Mouse (Mus musculus) bone marrow macrophage, adult 2 months (primary cell): ENCODE measurements around the gene Tpcn2. TPM values are rescaled to one million over a fixed set of nuclear protein-coding genes. Genes with fewer than 3 reads are reported as not detected.

Source experiments
- H3K27ac ChIP-seq: 2 replicates; pipeline ENCODE4 v1.5.1; 2012; ENCODE audit warnings: low read depth, low read length; ENCODE audit not compliant: insufficient read depth
- H3K4me1 ChIP-seq: 2 replicates; pipeline ENCODE4 v1.6.1; 2012; ENCODE audit warnings: low read length; ENCODE audit not compliant: control insufficient read depth, insufficient read depth
- H3K4me3 ChIP-seq: 2 replicates; pipeline ENCODE4 v1.5.1; 2012; ENCODE audit warnings: mild to moderate bottlenecking, low read length, moderate library complexity; ENCODE audit not compliant: insufficient read depth
- CTCF ChIP-seq: IDR thresholded peaks from 2 replicates; pipeline ENCODE4 v1.5.1; 2012; ENCODE audit warnings: low read depth, mild to moderate bottlenecking, low read length, moderate library complexity
- POLR2A ChIP-seq: IDR thresholded peaks from 2 replicates; pipeline ENCODE4 v1.6.1; 2012; ENCODE audit warnings: mild to moderate bottlenecking, low read depth, low read length, borderline replicate concordance
- polyA plus RNA-seq: library from polyadenylated mRNA; stranded (reverse); fragments of >200 nt; gene quantifications from 2 replicates; pipeline ENCODE4 v1.2.4, GENCODE M21; 2012; ENCODE audit not compliant: missing spikeins, insufficient read depth, insufficient read length

Gene Tpcn2
- polyA plus RNA-seq, 1 experiment, result 51.0 TPM

DNA sequence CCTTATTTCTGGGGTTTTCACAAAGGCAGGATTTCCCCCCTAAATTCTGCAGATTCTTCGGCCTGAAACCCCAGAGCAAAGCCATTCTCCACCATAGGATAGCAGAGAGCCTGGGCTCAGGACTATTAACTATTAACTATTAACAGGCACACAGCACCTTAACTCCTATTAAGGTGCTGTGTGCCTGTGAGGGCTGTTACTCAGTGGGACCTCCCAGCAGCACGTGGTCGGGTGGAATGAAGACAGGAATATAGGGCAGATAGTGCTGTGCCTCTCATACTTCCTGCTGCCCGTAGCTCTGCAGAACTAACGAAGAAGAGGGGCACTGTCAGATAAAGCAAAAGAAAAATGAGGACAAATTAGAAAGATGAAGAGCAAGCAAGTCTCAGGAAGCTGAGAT lies 26.7 kb upstream of the Tpcn2 start:
- no peak overlapping the region for H3K27ac ChIP-seq
- TF ChIP-seq POLR2A (no peak), CTCF (no peak)
- H3K4me1 ChIP-seq, result no peaks in the 10 kb centered on the region
- no peak overlapping the region for H3K4me3 ChIP-seq

DNA sequence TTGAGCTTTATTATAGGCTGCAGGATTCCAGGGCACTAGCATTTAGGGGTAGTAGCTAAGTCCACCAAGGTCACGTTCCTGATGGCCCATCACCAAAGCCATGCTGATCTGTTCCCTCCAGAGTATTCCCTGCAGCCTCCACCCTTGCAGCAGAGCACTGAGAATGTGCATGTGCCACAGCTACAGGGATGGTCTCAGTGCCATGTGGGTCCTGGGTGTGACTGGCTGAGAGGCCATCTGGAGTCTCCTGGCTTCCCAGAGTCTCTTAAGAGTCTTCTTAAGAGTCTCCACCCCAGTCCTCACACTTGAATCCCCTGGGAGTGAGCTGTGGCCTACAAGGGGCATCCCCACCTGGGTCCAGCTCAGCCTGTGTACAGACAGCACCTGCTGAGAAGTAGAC lies 26.1 kb upstream of the Tpcn2 start:
- no peak overlapping the region for H3K4me3 ChIP-seq
- H3K4me1 ChIP-seq, result no peaks in the 10 kb centered on the region
- no peak overlapping the region for H3K27ac ChIP-seq
- TF ChIP-seq CTCF, result no peak
- TF ChIP-seq POLR2A, result no peak

DNA sequence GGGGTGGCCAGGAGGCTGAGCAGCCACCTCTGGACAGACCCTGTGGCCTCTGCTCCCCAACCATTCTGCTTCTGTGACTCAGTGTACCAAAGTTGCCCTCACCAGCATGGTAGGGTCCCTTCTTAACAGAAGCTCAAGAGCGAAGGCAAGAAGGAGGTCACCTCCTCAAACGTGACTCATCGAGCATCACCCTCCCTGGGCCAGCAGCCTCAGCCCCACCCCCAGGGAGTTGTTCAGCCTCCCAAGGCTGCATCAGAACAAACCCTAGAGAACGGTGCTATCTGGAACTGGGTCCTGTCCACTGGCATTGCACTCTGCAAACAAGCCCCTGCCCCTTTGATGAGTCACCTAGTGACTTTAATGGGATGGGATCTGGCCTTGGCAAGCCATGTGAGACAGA lies 25.1 kb upstream of the Tpcn2 start:
- H3K27ac ChIP-seq, result no peak overlapping the region
- no peaks in the 10 kb centered on the region for H3K4me1 ChIP-seq
- TF ChIP-seq CTCF (no peak), POLR2A (no peak)
- H3K4me3 ChIP-seq, result no peak overlapping the region

DNA sequence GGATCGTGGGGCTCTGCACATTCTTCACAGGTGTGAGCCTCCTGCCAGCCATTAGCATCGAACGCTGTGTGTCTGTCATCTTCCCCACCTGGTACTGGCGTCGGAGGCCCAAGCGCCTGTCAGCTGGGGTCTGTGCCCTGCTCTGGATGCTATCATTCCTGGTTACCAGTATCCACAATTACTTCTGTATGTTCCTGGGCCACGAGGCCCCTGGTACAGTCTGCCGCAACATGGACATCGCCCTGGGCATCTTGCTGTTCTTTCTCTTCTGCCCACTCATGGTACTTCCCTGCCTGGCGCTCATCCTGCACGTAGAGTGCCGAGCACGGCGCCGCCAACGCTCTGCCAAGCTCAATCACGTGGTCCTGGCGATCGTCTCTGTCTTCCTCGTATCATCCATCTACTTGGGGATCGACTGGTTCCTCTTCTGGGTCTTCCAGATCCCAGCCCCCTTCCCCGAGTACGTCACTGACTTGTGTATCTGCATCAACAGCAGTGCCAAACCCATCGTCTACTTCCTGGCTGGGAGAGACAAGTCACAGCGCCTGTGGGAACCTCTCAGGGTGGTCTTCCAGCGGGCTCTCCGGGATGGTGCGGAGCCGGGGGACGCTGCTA lies 24.4 kb upstream of the Tpcn2 start:
- Histone ChIP-seq H3K4me3 (no peak overlapping the region), H3K4me1 (no peaks in the 10 kb centered on the region), H3K27ac (no peak overlapping the region)
- TF ChIP-seq CTCF (no peak), POLR2A (no peak)

DNA sequence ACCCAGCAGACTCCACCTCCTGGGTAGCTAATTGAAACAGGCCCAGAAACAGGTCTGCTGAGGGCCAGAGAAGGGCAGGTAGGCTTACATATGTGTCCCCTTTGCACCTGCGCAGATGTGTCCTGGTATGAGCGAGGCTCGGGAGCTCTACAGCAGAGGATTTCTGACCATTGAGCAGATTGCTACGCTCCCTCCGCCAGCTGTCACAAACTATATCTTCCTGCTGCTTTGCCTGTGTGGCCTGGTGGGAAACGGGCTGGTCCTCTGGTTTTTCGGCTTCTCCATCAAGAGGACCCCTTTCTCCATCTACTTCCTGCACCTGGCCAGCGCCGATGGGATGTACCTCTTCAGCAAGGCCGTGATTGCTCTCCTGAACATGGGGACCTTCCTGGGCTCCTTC lies 23.8 kb upstream of the Tpcn2 start:
- Histone ChIP-seq H3K27ac (no peak overlapping the region), H3K4me1 (no peaks in the 10 kb centered on the region), H3K4me3 (no peak overlapping the region)
- TF ChIP-seq CTCF (no peak), POLR2A (no peak)

DNA sequence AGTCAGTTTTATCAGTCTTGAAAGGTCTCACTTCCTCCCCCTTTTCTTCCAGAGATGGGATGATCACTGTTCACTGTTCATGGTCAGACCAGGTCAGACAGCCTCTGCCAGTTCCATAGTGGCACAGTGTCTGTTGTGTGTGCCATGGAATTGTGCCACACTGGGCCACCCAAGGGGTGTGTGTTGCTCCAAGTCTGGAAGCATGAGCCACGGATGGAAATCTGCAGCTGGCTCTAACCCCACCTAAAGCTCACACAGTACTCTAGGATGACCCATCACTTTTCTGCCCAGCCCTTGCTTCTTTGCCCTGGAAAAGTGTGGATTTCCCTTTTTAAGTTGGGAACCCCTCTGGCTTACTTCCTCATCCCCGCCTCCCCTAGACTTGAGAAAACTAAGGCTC lies 20.3 kb upstream of the Tpcn2 start:
- no peak overlapping the region for H3K27ac ChIP-seq
- TF ChIP-seq POLR2A (no peak), CTCF (no peak)

DNA sequence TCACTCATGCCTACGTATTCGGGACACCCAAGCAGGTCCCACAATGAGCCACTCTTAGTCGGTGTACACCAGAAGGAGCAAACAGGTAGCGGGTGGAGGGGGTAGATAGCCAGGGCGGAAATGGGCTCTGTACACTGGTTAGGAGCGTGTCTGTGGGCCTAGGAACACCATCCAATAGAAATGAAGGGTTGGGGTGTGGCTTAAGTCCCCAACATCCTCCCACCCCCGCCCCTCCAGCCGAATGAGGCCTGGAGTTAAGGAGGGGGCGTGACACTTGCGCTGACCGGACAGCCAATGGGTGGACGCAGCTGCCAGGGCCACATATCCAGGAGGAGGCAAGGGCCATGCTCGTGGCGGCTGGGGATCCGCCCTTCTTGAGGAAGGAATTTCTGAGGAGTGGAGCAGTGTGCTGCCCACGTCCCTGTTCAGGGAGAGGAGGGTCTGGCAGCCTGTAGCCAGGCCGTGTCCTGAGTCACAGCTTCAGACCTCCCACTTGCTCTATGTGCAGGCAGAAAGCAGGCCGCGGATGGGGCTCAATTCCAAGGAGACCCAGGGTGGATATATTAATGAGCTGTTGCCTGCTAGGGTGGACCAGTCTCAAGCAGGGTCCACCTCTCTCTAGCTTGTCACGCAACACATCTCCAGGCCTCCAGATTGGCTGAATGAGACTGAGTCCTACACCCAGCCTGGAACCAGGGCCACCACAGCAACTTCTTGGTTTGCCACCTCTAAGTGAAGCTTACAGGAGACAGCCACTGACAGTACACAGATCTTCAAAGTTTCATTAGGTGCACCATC lies 18.9 kb upstream of the Tpcn2 start:
- no peak overlapping the region for H3K27ac ChIP-seq
- H3K4me3 ChIP-seq, result no peak overlapping the region
- no peak for TF ChIP-seq CTCF
- no peaks in the 10 kb centered on the region for H3K4me1 ChIP-seq

More for the DNA sequence above, 20.3 kb upstream of the Tpcn2 start:
- Histone ChIP-seq H3K4me1 (no peaks in the 10 kb centered on the region), H3K4me3 (no peak overlapping the region)

DNA sequence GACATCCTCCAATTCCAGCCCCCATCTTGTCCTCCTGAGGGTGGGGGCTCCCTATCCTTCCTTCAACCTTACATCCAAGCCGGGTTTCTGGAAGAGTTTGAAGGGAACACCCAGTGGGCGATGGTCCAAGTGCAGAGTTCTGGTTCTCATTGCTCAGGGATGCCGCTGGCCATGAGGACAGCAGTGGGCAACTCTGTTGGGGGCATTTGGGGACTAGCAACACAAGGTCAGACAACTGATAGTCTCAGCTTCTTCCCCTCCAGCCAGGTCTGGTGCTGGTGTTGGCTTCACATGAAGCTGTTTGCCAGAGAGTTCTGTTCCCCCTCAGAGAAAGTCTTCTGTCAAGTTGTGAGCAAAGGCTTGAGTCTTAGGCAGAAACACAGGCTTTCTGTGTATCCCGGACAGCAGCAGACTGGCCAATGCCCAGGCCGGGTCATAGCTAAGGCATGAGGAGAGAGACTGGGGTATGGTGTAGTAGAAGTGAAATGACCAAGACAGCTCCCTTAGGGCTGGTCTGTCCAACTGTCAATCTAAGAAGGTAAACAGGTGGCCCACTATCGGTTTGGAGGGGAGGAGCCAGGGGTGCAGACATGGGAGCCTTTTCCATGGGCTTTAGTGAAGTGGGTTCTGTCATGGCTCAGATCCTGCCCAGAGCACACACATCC lies 17.7 kb upstream of the Tpcn2 start:
- no peak overlapping the region for H3K4me3 ChIP-seq
- H3K4me1 ChIP-seq, result no peaks in the 10 kb centered on the region
- no peak for TF ChIP-seq CTCF
- TF ChIP-seq POLR2A, result no peak
- H3K27ac ChIP-seq, result no peak overlapping the region

DNA sequence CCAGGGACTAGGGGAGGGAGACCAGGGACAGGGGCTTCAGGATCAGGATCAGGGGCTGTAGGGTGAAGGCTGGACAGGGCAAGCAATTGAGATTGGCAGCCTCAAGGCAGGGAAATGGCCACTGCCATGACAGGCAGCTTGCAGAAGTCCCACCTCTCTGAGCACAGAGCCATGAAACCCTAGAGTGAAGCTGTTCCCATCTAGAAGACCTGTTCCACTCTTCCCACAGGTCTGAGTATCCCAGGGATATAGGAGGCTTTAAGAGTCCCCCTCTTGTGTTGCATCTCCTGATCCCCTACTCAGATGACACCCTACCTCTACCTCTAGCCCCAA lies 17.2 kb upstream of the Tpcn2 start:
- Histone ChIP-seq H3K4me3 (no peak overlapping the region), H3K27ac (no peak overlapping the region)

More for the DNA sequence above, 17.2 kb upstream of the Tpcn2 start:
- no peaks in the 10 kb centered on the region for H3K4me1 ChIP-seq
- TF ChIP-seq CTCF (no peak), POLR2A (no peak)
